Mouse (Mus musculus) embryonic facial prominence, embryonic 13.5 days (tissue): ENCODE data around the gene Fam240a. TPM values are rescaled to one million over a fixed set of nuclear protein-coding genes. Genes with fewer than 3 reads are reported as not detected.

Source experiments
- ATAC-seq: fragments of 200-750 bp; cut with Nextera tagmentation; 2 replicates; pipeline ENCODE4 v1.8.0; 2017; ENCODE audit warnings: low read depth; ENCODE audit not compliant: insufficient number of reproducible peaks, insufficient read depth, low FRiP score, low TSS enrichment
- H3K27ac ChIP-seq: fragments of 300-500 bp; sonication (generic); 2 replicates; pipeline ENCODE4 v1.5.1; 2015; ENCODE audit warnings: moderate library complexity, mild to moderate bottlenecking, inconsistent platforms
- H3K27me3 ChIP-seq: fragments of 300-500 bp; sonication (generic); 2 replicates; pipeline ENCODE4 v1.6.1; 2015; ENCODE audit warnings: mild to moderate bottlenecking, inconsistent platforms
- H3K36me3 ChIP-seq: fragments of 300-500 bp; sonication (generic); 2 replicates; pipeline ENCODE4 v1.6.1; 2015; ENCODE audit warnings: mild to moderate bottlenecking, inconsistent platforms
- H3K4me1 ChIP-seq: fragments of 300-500 bp; sonication (generic); 2 replicates; pipeline ENCODE4 v1.6.1; 2015; ENCODE audit warnings: inconsistent platforms
- H3K4me2 ChIP-seq: fragments of 300-500 bp; sonication (generic); 2 replicates; pipeline ENCODE4 v1.6.1; 2015; ENCODE audit warnings: moderate library complexity, mild to moderate bottlenecking, inconsistent platforms
- H3K4me3 ChIP-seq: fragments of 300-500 bp; sonication (generic); 2 replicates; pipeline ENCODE4 v1.5.1; 2015; ENCODE audit warnings: mild to moderate bottlenecking, inconsistent platforms
- H3K9ac ChIP-seq: fragments of 300-500 bp; sonication (generic); 2 replicates; pipeline ENCODE4 v1.6.1; 2015; ENCODE audit warnings: mild to moderate bottlenecking, inconsistent platforms
- H3K9me3 ChIP-seq: fragments of 300-500 bp; sonication (generic); 2 replicates; pipeline ENCODE4 v1.6.1; 2016; ENCODE audit warnings: inconsistent platforms
- WGBS: fragments of 180-500 bp; shearing (Covaris S2); methylation state at CpG from one replicate; pipeline ENCODE4 v1.1.7; 2015; ENCODE audit warnings: mixed read lengths; 5-methylcytosine and 5-hydroxymethylcytosine counted together
- polyA plus RNA-seq: library from polyadenylated mRNA; unstranded; fragments of >200 nt; fragmentation: Nextera tagmentation; extraction: Ambion mirVana; gene quantifications from 2 replicates; pipeline ENCODE4 v1.2.1, GENCODE M21; 2015

The Fam240a gene
- not detected in 2 replicates for polyA plus RNA-seq

- no peaks in the 10 kb centered on the region for H3K27me3 ChIP-seq
- ATAC-seq, result no peak
- no peak within 1 kb of the TSS for H3K9ac ChIP-seq
- no peak within 1 kb of the TSS for H3K4me2 ChIP-seq
- WGBS, result 87% methylated on average over 7 of the region's 7 CpGs
- H3K4me3 ChIP-seq, result no peak within 1 kb of the TSS
- H3K9me3 ChIP-seq, result no peaks in the 10 kb centered on the region
- peaks cover 17% of the 10 kb centered on the region for H3K4me1 ChIP-seq
- H3K27ac ChIP-seq, result no peak within 1 kb of the TSS; the same call in 1 of the 2 replicates
- no peaks in the 10 kb centered on the region for H3K36me3 ChIP-seq
Measured at GRCm38 (mm10) chr9:110916786-110917185, at the start of gene Fam240a. Fam240a (minus strand) TSS chr9:110916861.

- Histone ChIP-seq H3K4me3 (no peak overlapping the region), H3K9me3 (no peaks in the 10 kb centered on the region), H3K4me2 (no peak overlapping the region), H3K36me3 (no peaks in the 10 kb centered on the region), H3K27ac (no peak overlapping the region), H3K9ac (no peak overlapping the region), H3K27me3 (no peaks in the 10 kb centered on the region), H3K4me1 (no peaks in the 10 kb centered on the region)
- ATAC-seq, result no peak
- 52% methylated on average over 2 of the region's 2 CpGs for WGBS
Measured at GRCm38 (mm10) chr9:110965910-110966231, 49.2 kb upstream of the Fam240a start.

GRCm38 (mm10) chr9:110965062-110965909 lies 48.6 kb upstream of the Fam240a start:
- Histone ChIP-seq H3K4me2 (no peak overlapping the region), H3K36me3 (no peaks in the 10 kb centered on the region), H3K27ac (no peak overlapping the region), H3K9ac (no peak overlapping the region), H3K27me3 (no peaks in the 10 kb centered on the region), H3K4me1 (no peaks in the 10 kb centered on the region), H3K9me3 (no peaks in the 10 kb centered on the region), H3K4me3 (no peak overlapping the region)
- WGBS, result 88% methylated on average over 22 of the region's 22 CpGs
- no peak for ATAC-seq

- Histone ChIP-seq H3K9ac (no peak overlapping the region), H3K4me3 (no peak overlapping the region), H3K27me3 (no peaks in the 10 kb centered on the region), H3K4me2 (no peak overlapping the region), H3K27ac (no peak overlapping the region), H3K4me1 (no peaks in the 10 kb centered on the region), H3K9me3 (no peaks in the 10 kb centered on the region), H3K36me3 (no peaks in the 10 kb centered on the region)
- no peak for ATAC-seq
- 85% methylated on average over 8 of the region's 8 CpGs for WGBS
Measured at GRCm38 (mm10) chr9:110963566-110964115, 47.0 kb upstream of the Fam240a start.

- Histone ChIP-seq H3K9me3 (no peaks in the 10 kb centered on the region), H3K4me1 (no peaks in the 10 kb centered on the region), H3K9ac (no peak overlapping the region), H3K4me3 (no peak overlapping the region), H3K27me3 (peaks cover 1% of the 10 kb centered on the region; the same call in 1 of the 2 replicates), H3K4me2 (no peak overlapping the region), H3K36me3 (no peaks in the 10 kb centered on the region), H3K27ac (no peak overlapping the region)
- 98% methylated on average over 8 of the region's 8 CpGs for WGBS
- ATAC-seq, result no peak
Measured at GRCm38 (mm10) chr9:110961386-110961785, 44.7 kb upstream of the Fam240a start.

GRCm38 (mm10) chr9:110960230-110961149 lies 43.8 kb upstream of the Fam240a start:
- Histone ChIP-seq H3K4me2 (no peak overlapping the region), H3K4me1 (no peaks in the 10 kb centered on the region), H3K9ac (no peak overlapping the region), H3K9me3 (no peaks in the 10 kb centered on the region), H3K4me3 (no peak overlapping the region), H3K27me3 (peaks cover 10% of the 10 kb centered on the region), H3K27ac (no peak overlapping the region), H3K36me3 (no peaks in the 10 kb centered on the region)
- ATAC-seq, result no peak
- 81% methylated on average over 13 of the region's 13 CpGs for WGBS

- WGBS, result 81% methylated on average over 5 of the region's 5 CpGs
- H3K9ac ChIP-seq, result no peak overlapping the region
- no peak overlapping the region for H3K4me3 ChIP-seq
- H3K27ac ChIP-seq, result no peak overlapping the region
- H3K4me2 ChIP-seq, result no peak overlapping the region
- H3K36me3 ChIP-seq, result no peaks in the 10 kb centered on the region
- H3K9me3 ChIP-seq, result no peaks in the 10 kb centered on the region
- ATAC-seq, result no peak
- H3K27me3 ChIP-seq, result peaks cover 18% of the 10 kb centered on the region
- no peaks in the 10 kb centered on the region for H3K4me1 ChIP-seq
Measured at GRCm38 (mm10) chr9:110959669-110960068, 43.0 kb upstream of the Fam240a start.

GRCm38 (mm10) chr9:110955962-110956361 lies 39.3 kb upstream of the Fam240a start:
- no peak for ATAC-seq
- Histone ChIP-seq H3K27ac (no peak overlapping the region), H3K9ac (no peak overlapping the region), H3K4me2 (no peak overlapping the region), H3K4me3 (no peak overlapping the region), H3K9me3 (no peaks in the 10 kb centered on the region), H3K36me3 (no peaks in the 10 kb centered on the region), H3K27me3 (peaks cover 46% of the 10 kb centered on the region), H3K4me1 (peaks cover 5% of the 10 kb centered on the region; the same call in 1 of the 2 replicates)
- WGBS, result 80% methylated on average over 6 of the region's 6 CpGs

GRCm38 (mm10) chr9:110954681-110955445 lies 38.2 kb upstream of the Fam240a start:
- Histone ChIP-seq H3K4me1 (peaks cover 5% of the 10 kb centered on the region; the same call in 1 of the 2 replicates), H3K27me3 (peaks cover 46% of the 10 kb centered on the region), H3K4me2 (no peak overlapping the region), H3K4me3 (no peak overlapping the region), H3K9ac (no peak overlapping the region), H3K36me3 (no peaks in the 10 kb centered on the region), H3K27ac (no peak overlapping the region), H3K9me3 (no peaks in the 10 kb centered on the region)
- ATAC-seq, result no peak
- WGBS, result 49% methylated on average over 2 of the region's 2 CpGs

- 2% methylated on average over 44 of the region's 44 CpGs for WGBS
- H3K4me3 ChIP-seq, result peak overlapping the region; percentile 56
- no peaks in the 10 kb centered on the region for H3K9me3 ChIP-seq
- peak; percentile 21 for ATAC-seq
- H3K27ac ChIP-seq, result no peak overlapping the region
- H3K36me3 ChIP-seq, result no peaks in the 10 kb centered on the region
- peaks cover 5% of the 10 kb centered on the region; the same call in 1 of the 2 replicates for H3K4me1 ChIP-seq
- H3K4me2 ChIP-seq, result peak overlapping the region; percentile 98
- H3K9ac ChIP-seq, result peak overlapping the region; percentile 69
- peaks cover 46% of the 10 kb centered on the region for H3K27me3 ChIP-seq
Measured at GRCm38 (mm10) chr9:110953550-110954461, 37.1 kb upstream of the Fam240a start.
